Mouse (Mus musculus) kidney, adult 2 months (tissue): ENCODE data around the gene Eif1. TPM values are rescaled to one million over a fixed set of nuclear protein-coding genes. Genes with fewer than 3 reads are reported as not detected.
"Not testable (repeated sequence)": the region's sequence is repeated elsewhere in the genome, so short reads cannot be mapped to it uniquely, and the experiment has no call there.

Source experiments
- DNase-seq: peaks from one replicate; pipeline ENCODE4 v3.0.0; 2021
- H3K27ac ChIP-seq: fragments of 200-500 bp; 2 replicates; pipeline ENCODE4 v1.5.1; 2012; ENCODE audit warnings: low read depth, low read length, control low read depth, inconsistent platforms; ENCODE audit not compliant: insufficient read depth
- H3K27me3 ChIP-seq: fragments of 200-500 bp; replicated peaks from 2 replicates; pipeline ENCODE4 v1.6.1; 2012; ENCODE audit warnings: mild to moderate bottlenecking, moderate library complexity, low read length, inconsistent platforms; ENCODE audit not compliant: control insufficient read depth, insufficient read depth
- H3K36me3 ChIP-seq: fragments of 200-500 bp; 2 replicates; pipeline ENCODE4 v1.6.1; 2012; ENCODE audit warnings: mild to moderate bottlenecking, moderate library complexity, low read length, inconsistent platforms; ENCODE audit not compliant: control insufficient read depth, insufficient read depth
- H3K4me1 ChIP-seq: fragments of 200-500 bp; 2 replicates; pipeline ENCODE4 v1.6.1; 2011; ENCODE audit warnings: low read length; ENCODE audit not compliant: control insufficient read depth, insufficient read depth
- H3K4me3 ChIP-seq: fragments of 200-500 bp; 2 replicates; pipeline ENCODE4 v1.5.1; 2011; ENCODE audit warnings: mild to moderate bottlenecking, low read depth, low read length, control low read depth; ENCODE audit not compliant: insufficient read depth
- CTCF ChIP-seq: fragments of 200-500 bp; conservative IDR thresholded peaks from 2 replicates; pipeline ENCODE4 v1.5.1; 2011; ENCODE audit warnings: low read depth, mild to moderate bottlenecking, control low read depth, low read length, moderate library complexity, mixed read lengths; ENCODE audit not compliant: insufficient read depth, insufficient read length
- POLR2A ChIP-seq: fragments of 200-500 bp; IDR thresholded peaks from one replicate; pipeline ENCODE4 v1.6.1; 2011; ENCODE audit warnings: low read depth, low read length, control low read depth
- WGBS: fragments of 180-500 bp; shearing (Covaris S2); methylation state at CpG from one replicate; pipeline ENCODE4 v1.1.7; 2018; 5-methylcytosine and 5-hydroxymethylcytosine counted together
- polyA plus RNA-seq: library from polyadenylated mRNA; depleted of rRNA; stranded (reverse); fragments of >200 nt; gene quantifications from 2 replicates; pipeline ENCODE4 v1.2.3, GENCODE M21; 2012

The Eif1 gene
- polyA plus RNA-seq, 1 experiment, result 173 TPM

DNA sequence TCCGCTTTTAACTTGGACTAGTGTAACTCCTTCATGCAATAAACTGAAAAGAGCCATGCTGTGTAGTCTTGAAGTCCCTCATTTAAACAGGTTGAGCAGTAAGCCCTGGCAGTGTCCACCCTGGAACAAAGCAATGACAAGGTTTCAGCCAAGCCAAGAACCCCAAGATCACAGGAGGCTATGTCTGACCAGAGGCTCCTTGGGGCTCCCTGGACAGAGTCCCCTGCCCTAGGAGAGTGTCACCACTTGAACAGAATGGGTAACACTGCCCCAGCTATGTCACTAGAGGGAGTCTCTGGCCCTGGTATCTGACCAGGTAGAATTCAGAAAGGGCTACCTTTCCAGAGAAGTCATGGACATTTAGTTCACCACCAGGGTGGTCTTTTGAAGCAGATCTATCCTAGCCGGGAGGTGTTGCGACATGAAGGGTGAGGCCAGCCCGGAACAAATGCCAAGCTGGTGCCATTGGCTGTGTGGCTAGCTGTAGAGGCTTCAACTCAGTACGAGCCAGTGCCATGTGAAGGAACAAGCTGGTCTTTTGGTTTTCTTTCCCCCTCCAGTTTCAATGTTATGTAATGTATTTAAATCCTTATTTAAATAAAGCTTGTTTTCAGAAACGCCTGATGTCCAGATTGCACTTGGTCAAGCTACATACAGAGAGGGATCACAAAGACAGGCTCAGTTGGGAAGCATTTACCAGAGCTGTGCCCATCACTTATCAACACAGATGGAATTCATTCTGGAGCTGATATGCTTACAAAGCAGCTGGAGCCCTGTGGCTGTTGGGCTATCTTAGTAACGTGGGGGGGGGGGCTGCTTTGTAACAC is 2.0 kb downstream of the Eif1 start:
- H3K27ac ChIP-seq, result not testable (repeated sequence)
- peak; percentile 6 for DNase-seq

DNA sequence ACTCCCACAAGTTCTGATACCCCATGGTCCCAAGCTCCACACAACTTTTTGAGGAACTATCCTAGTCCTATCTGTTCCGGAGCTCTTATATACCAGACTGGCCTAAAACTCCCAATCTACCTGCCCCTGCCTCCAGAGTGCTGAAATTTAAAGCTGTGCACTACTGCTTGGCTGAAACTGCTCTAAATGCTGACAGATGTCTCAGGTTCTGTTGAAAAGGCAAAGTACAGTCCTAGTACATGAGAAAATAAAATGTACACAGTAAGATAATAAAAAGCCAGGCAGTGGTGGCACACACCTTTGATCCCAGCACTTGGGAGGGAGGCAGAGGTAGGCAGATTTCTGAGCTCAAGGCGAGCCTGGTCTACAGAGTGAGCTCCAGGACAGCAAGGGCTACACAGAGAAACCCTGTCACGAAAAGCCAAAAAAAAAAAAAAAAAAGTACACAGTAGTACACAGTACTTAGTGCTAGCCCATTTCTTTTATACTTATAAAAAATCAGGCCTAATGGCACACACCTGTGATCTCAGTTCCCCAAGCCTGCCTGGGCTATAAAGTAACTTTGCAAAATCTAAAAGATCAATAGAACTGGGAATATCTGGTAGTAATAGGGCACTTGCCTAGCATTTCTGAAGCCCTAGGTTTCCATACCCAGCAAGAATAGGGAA is 3.0 kb downstream of the Eif1 start:
- Histone ChIP-seq H3K27me3 (no peaks in the 10 kb centered on the region), H3K4me3 (no peak overlapping the region), H3K4me1 (no peaks in the 10 kb centered on the region), H3K27ac (no peak overlapping the region), H3K36me3 (peaks cover 13% of the 10 kb centered on the region)
- no peak for TF ChIP-seq CTCF
- no peak for TF ChIP-seq POLR2A
- no peak for DNase-seq
- 59% methylated on average over 3 of the region's 3 CpGs for WGBS

More for the DNA sequence above, 2.0 kb downstream of the Eif1 start:
- H3K4me1 ChIP-seq, H3K27me3 ChIP-seq, H3K4me3 ChIP-seq: not testable (repeated sequence)
- TF ChIP-seq POLR2A, result peak; percentile 14
- WGBS, result 67% methylated on average over 7 of the region's 7 CpGs
- H3K36me3 ChIP-seq, result peaks cover 13% of the 10 kb centered on the region

DNA sequence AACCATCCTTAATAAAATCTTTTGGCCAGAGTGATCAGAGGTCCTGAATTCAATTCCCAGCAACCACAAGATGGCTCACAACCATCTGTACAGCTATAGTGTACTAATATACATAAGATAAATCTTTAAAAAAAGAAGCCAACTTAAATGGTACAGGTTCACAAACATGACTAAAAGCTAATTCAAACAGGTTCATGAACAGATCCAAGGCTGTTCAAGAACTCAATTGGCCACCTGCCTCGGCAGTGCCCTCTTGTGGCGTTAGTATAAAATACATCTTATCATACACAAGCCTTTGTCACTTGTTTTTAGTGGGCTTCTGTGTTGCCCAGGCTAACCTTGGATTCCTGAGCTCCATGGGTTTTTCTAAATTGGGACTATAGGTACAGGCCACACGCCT is 3.9 kb downstream of the Eif1 start:
- H3K36me3 ChIP-seq, result peaks cover 13% of the 10 kb centered on the region
- WGBS, result 29% methylated on average over 3 of the region's 3 CpGs
- no peak overlapping the region for H3K4me3 ChIP-seq
- no peak for TF ChIP-seq POLR2A
- peak; percentile 78 for TF ChIP-seq CTCF
- H3K27me3 ChIP-seq, result no peaks in the 10 kb centered on the region
- peak; percentile 63 for DNase-seq
- no peaks in the 10 kb centered on the region for H3K4me1 ChIP-seq
- H3K27ac ChIP-seq, result no peak overlapping the region

DNA sequence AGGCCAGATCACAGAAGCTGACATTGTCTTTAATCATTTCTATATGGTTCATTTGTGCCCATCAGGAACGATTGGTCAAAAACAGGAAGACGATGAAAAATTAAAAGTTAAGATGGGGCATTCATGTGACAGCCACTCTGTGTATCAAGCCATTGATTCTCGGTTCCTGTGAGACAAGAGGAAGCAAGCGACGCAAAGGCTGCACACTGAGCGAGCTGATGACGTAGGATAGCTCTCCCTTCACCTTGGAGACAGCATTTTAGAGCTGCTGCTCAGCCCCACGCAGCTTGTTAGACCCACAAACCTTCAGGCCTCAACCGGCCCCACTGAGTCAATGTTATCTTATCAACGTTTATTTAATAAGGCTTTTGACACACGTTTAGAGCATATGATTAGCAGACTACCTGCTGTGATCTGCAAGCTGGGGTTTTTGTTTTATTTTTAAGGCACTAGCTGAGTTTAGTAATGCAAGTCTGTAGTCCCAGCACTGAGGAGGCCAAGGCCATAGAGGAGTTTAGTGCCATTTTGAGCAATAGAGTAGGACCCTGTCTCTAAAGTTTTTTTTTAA is 5.5 kb downstream of the Eif1 start:
- no peak overlapping the region for H3K27ac ChIP-seq

DNA sequence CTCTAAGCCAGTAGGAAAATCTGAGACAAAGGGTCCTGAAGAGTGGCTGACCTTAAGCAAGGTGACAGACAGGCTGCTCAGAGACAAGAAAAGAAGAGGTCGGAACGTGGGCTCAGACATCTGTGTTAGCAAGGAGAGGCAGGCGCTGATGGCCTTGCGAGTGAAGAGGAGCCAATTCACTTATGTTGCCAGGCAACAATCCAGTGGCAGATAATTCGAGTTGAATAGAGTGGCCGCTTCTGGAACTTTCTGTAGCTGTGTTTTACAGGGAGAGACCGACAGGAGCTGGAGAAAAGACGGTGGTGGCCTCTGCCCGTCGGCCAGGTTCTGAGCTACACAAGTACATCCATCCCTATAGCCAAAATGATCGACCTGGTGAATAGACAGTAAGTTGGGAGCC is 7.6 kb downstream of the Eif1 start:
- 86% methylated on average over 11 of the region's 11 CpGs for WGBS
- Histone ChIP-seq H3K27ac (no peak overlapping the region), H3K4me1 (no peaks in the 10 kb centered on the region), H3K36me3 (peaks cover 3% of the 10 kb centered on the region), H3K27me3 (no peaks in the 10 kb centered on the region), H3K4me3 (no peak overlapping the region)
- TF ChIP-seq CTCF (no peak), POLR2A (no peak)
- DNase-seq, result no peak

More for the DNA sequence above, 5.5 kb downstream of the Eif1 start:
- Histone ChIP-seq H3K36me3 (peaks cover 13% of the 10 kb centered on the region), H3K4me3 (no peak overlapping the region), H3K4me1 (no peaks in the 10 kb centered on the region), H3K27me3 (no peaks in the 10 kb centered on the region)
- no peak for DNase-seq
- 89% methylated on average over 11 of the region's 11 CpGs for WGBS
- TF ChIP-seq CTCF, result no peak
- no peak for TF ChIP-seq POLR2A

DNA sequence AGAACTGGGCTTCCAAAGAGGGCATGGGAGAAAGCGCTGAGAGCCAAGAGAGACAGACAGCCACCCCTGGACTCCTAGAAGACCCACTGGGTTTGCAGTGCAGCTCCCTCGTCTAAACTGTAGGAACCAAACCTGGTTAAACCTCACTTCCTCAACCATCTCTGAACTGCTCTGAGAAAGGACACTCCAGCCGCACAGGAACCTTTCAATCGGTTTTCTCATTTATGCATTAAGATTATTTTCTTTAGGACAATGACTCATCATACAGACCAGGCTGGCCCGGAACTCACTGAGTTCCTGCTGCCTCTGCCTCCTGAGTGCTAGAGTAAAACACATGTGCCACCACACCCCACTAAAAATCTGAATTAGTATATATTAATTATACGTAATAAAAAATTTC is 8.1 kb downstream of the Eif1 start:
- Histone ChIP-seq H3K4me1 (no peaks in the 10 kb centered on the region), H3K27ac (no peak overlapping the region), H3K27me3 (no peaks in the 10 kb centered on the region), H3K36me3 (no peaks in the 10 kb centered on the region), H3K4me3 (no peak overlapping the region)
- WGBS, result 90% methylated on average over 6 of the region's 6 CpGs
- DNase-seq, result no peak
- no peak for TF ChIP-seq CTCF
- no peak for TF ChIP-seq POLR2A

DNA sequence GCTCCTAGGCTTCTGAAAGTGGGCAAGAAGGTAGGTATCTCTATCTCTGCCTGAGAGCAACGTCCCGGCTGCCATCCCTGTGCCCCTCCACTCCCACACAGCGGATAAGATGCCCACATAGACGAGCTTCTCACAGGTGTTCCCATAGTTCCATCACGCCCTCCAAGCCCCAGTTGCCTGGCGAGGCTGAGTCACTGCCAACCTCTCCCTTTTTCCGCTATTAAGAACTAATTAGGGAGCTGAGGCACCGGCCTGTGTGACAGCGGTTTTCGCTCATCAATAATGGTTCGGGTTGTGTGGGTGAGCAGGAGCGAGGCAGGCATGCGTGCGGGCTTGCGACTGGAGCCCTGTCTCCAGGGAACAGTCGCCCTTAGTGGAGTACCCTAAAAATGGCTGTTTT is 10.6 kb downstream of the Eif1 start:
- Histone ChIP-seq H3K27me3 (no peaks in the 10 kb centered on the region), H3K36me3 (no peaks in the 10 kb centered on the region), H3K4me3 (no peak overlapping the region), H3K27ac (no peak overlapping the region), H3K4me1 (no peaks in the 10 kb centered on the region)
- TF ChIP-seq POLR2A (no peak), CTCF (no peak)
- DNase-seq, result no peak
- WGBS, result 46% methylated on average over 16 of the region's 16 CpGs

DNA sequence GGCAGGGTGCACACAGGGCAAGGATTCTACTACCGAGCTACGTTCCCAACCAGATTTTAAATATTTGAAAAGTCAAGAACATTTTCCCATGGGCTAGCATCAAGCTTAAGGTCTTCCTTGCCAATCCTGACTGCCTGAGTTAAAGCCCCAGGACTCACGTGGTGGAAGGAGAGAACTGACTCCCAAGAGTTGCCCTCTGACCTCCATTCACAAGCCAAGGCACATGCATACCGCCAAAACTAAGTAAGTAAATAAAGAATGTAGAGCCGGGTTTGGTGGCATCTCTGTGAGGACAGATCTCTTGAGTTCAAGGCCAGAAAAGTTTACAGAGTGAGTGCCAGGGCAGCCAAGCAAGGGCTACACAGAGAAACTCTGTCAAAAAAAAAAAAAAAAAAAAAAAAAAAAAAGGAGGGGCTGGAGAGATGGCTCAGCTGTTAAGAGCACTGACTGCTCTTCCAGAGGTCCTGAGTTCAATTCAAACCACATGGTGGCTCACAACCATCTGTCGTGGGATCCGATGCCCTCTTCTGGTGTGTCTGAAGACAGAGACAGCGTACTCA is 11.2 kb downstream of the Eif1 start:
- not testable (repeated sequence) for H3K27me3 ChIP-seq, H3K36me3 ChIP-seq, H3K4me3 ChIP-seq, DNase-seq, H3K4me1 ChIP-seq, H3K27ac ChIP-seq
- WGBS, result 52% methylated on average over 8 of the region's 8 CpGs
